Mouse (Mus musculus) embryo, embryonic 11.5 days (tissue): ENCODE measurements at regions not wholly inside any gene's neighbourhood (a gene's known extent, or its start where the extent isn't known, plus 50 kb on each side); places are given as distances from the start of the nearest gene placed in this dataset.

ENCODE experiments used
- DNase-seq: peaks from one replicate; pipeline ENCODE4 v3.0.0-alpha.2; 2012; ENCODE audit warnings: low read depth, low spot score

DNA sequence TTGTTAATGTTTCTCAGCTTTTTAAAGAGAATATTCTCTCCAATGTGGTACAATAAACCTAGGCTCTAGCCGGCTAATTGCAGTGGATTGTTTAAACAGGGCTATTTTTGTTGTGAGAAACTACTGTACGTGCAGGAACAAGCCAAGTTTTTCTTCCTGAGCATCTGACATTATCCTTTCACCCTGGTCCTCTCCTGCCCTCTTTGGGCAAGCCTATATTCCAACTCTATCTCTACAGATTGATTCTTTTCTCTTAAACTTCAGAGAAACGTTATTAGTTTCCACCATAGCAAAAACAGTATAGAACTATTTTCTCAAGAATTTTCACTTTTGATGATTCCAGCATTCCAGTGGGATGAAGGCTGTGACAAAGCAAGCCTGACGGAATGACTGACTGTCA lies 535.2 kb downstream of the Fgf9 start:
- DNase-seq: no peak

DNA sequence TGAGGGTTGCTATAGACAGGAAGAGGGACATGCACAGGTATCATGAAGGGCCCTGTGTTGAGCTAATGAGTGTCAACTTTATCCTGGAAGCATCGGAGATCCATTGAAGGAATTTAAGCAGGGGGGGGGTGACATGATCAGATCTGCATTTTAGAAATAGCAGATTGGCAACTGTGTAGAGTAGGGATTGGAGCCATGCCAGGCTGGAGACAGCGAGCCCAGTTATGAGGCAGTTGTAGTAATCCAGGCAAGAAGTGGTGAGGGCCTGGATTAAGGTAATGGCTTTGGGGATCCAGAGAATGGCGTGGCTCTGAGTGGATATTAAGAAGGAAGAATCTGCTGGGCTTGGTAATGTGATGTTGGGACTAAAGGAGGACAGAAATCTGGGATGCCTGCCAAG lies 528.5 kb downstream of the Fgf9 start:
- DNase-seq: no peak

DNA sequence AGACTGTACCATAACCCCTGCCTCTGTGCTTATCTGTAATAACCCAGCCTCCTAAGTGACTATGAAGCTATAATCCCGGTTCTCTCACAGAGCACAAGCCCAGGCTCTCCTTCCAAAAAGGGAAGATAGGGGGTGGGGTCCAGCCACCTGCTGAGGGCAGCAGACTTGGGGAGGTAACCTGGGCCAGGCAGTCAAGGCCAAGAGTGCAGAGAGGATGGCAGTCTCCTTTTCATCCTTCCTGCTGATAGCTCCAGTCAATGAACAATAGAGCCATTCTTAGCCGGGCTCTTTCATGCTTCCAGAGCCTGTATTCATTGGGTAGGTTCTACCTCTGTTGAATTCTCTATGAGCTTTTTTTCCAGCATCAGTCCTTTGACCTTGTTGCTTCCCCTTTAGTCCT lies 527.5 kb downstream of the Fgf9 start:
- DNase-seq: no peak

DNA sequence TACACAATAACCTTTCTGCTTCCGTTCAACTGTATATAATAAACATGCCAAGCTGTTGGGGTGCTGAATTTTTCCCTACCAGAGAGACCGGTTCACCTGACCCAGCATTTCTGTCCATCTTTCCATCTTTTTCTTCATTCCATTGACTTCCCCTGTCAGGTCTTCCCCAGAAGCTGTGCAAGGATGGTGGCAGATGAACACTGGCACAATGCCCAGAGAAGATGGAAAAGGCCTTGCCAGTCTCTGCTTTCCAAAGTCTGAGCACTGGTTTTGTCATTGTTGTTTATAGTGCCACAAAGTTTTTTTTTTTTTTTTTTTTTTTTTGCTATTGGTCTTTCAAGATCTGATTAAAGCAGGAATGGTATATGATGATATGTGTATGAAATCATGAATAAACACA lies 526.6 kb downstream of the Fgf9 start:
- no peak for DNase-seq

DNA sequence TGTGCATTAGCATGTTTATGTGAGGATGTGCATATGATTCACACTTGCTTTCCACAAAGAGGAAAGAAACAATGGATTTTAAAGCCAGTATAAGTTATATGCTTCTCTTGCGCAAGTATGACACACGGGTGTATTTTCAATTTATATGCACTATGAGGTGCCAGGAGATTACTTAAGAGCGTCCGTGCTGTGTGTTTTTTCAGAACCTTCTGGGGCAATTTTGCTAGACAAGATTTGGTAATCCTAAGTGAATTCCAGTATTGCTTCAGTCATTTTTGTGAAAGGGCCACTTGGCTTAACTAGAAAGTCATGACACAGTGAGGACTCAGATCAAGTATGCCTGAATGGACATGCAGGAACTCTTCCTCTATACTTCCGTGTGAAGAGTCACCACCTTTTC lies 511.5 kb downstream of the Fgf9 start:
- no peak for DNase-seq

DNA sequence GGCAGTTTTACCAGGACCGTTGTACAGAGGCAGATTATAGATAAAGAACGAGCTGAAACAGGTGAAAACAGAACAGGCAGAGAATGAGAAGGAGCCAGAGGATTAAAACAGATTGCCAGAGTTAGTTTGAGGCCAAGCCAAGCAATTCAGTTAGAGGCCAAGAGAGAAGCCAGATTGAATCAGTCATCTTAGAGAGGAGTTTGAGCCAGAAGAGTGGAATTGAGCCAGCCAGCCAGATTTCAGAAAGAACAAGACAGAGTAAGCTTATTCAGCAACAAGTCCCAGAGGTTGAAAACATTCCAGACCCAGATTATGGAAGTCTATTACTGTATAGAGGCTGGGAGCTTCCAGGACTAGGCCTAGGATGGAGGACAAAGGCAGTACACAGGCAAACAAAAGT lies 499.7 kb downstream of the Fgf9 start:
- DNase-seq: no peak

DNA sequence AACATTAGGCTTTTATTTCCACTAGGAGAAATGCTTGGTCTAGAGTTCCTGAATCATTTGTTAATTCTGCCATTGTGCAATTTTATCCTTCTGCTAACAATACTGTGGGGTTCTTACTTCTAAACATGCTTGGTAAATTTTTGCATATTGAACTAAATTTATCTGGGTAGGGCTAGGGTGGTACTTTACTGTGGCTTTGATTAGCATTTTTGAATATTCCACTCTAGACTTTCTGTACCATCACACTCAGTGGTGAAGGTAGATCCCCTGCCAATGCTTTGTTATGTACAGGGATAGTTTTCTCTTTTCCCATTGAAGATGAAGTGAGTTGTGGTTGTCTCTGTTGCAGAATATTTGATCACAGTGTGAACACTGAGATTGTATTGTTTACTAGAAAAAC lies 497.1 kb downstream of the Fgf9 start:
- DNase-seq: no peak

DNA sequence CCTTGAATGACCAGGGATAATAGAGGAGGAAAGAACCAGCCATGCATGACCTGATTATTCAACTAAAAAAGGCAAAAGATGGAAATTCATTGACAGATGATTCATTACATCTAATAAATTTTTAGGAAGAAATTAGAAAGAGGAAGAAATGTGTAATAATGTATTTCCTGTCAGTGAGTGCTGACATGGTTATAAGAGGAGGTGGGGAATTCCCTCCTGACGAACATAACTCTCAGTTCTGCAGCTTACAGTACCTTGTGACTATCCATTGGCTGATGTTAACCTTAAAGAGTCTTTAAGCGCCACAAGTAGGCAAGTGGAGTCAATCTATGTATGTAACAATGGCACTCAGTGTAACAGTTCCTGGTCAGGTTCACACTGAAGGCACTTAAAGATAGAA lies 492.7 kb downstream of the Fgf9 start:
- no peak for DNase-seq

DNA sequence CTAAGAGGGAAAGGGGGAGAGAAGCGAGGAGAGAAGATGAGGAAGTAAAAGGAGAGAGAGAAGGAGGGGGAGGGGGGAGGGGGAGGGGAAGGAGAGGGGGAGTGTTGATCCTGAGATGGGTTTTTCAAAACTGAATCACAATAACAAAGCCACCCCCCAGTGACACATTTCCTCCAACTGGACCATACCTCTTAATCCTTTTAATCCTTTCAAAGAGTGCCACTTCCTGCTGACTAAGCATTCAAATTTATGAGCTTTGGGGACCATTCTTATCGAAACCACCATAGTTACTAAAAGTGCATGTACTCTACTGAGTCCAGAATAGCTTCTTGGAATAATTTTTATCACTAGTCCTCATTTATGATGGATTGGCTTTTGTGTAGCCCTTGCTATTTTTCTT lies 480.4 kb downstream of the Fgf9 start:
- no peak for DNase-seq

DNA sequence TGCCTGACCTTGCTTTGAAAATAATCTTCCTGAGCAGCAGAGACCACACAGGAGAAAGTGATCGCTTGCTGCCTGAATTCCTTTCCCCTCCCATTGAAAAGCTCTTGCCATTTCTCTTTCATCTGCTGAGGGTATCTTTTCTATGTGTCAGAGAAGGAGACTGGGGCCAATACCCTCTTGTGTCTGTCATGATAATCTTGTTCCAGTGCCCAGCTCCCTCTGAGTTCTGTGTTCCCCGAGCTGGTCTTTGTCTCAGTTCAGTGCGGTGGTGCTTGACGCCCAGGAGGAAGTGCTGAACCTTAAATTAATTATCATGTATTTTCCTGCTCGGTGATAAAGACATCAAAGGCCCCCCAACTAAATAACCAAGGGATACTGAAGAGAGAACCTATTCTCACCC lies 475.4 kb downstream of the Fgf9 start:
- no peak for DNase-seq

DNA sequence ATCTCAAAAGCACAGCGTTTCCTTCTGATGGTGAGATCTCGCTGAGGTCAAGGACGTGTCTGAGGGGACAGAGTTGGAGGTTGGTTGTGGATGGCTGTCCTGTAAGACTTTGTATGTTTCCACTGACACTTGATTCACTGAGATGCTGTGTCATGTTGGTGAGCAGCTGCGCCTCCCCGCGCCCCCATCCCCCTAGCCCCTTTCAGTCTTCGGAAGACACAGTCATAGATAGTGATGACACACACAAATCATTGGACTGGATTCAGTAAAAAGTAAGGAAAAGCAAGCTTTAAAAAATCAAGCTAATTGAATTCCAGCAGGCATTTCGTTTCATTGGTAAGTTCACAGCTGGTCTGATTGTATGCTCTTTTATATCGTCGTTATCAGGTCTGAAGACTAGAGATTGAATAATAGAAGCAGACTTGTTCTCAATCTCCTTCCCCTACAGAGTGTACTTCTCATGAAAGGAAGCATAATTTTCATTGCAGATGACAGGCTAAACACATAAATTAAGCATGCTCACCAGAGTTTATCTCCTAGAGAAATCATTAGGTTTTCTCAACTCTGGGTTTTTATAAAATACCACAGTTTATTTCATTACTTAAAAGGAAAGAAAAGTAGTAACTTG lies 472.9 kb downstream of the Fgf9 start:
- DNase-seq: no peak

DNA sequence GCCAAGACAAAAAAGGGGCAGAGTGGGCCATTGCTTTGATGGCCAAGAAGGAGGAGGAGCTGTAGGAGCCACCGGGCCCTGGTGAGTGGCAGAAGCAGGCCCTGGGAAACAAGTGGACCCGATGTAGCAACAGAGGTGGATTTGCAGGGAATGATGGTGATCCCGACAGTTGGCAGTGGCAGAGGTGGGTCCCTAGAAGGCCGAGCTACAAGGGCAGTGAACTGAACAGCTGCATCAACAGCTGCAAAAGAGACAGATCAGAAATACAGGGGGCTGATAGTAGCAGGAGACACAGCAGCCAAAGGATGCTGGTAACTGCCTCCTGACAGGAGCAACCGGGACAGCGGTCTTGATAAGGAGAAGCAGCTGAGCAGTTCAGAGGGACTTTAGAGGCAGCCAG lies 467.8 kb downstream of the Fgf9 start:
- no peak for DNase-seq

DNA sequence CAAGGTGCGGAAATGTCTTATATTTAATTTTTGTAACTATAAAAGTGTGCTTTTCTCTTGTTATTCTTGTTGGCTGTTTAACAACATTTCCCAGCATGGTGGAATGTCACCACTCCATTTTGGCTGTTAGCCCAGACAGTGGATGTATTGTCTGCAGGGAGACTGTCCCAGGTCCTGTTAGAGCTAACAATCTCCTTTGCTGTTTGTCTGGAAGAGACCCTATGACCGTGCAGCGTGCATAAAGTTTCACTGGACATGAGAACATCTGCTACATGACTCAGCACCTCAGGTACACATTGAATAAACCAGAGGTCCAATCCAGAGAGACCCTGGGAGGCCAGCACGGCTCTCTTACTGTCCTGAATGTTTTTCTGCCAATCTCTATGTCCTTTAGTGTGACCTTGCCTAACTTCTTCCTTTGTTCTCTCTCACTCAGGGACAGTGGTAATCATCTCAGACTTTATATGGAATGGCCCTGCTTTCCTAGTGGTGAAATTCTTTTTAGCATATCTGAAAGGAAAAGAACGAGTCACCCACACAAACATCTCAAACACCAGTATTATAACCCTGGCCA lies 450.7 kb downstream of the Fgf9 start:
- no peak for DNase-seq

DNA sequence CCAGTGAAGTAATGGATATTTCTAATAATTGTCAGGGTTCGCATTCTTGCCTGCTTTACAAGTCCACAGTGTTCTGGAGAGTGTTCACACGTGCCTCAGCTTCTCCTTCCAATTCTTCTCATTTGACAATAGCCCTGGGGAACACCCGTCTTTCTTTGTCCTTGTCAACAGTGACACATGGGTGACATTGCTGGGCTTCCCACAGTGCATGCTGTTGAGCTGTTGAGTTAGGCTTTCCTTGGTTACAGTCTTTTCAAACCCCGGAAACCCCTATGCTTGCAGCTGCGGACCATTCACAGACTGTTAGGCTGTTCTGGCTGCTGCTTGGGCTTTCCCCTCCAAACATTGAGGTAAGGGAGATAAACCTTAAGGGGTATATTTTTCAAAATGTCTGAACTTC lies 450.0 kb downstream of the Fgf9 start:
- DNase-seq: no peak

DNA sequence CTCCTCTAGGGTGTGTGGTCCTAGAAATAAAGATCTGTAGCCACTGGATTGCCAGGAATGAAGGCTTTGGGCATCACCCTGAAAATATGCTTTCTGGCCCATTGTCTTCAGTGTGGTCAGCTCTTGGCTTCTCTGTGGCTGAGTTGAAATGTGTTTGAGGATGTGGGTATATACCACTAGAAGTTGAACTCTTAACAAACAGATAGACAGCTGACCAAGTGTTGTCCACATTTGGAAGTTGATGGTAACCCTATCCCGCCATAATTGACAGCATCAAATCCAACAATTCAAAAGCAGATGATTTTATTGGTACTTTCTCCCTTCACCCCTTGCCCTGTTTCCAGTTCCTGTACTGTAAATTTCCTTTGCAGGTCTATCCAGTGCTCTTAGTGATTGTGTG lies 448.7 kb downstream of the Fgf9 start:
- DNase-seq: no peak

DNA sequence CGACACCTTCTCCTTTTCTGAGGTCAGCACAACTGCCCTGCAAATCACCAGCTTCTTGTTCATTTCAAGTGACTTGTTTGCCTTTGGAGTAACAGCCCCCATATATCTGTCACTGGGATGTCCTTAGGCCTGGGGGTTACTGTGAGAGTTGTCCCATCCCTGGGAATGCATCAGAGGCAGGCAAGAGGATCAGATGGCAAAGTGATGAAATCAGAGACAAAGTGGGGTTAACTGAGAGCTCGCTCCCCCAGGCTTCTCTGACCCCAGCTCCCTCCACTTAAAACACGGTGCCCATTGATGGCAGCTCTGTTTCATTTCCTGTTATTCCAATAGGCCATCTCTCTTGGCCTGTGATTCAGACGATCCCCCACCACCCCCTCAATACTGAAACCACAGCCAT lies 446.2 kb downstream of the Fgf9 start:
- DNase-seq: no peak

DNA sequence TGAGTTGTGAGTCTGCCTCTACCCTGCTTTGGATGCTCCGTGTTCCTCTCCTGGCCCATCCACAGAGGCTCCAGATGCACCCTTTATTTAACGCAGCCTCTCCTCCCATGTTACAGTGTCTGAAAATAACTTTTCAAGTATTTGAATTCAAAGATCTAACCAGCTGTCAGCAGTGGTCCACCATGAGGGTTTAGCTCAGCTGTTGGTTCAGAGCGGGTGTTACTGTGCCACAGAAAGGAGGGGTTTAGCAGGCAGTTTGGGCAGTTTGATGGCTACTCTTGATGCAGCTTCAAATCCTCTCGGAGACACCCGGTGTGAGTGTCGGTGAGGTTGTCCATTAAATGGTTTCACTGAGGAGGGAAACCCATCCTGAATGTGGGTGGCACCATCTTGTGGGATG lies 441.8 kb downstream of the Fgf9 start:
- DNase-seq: no peak

DNA sequence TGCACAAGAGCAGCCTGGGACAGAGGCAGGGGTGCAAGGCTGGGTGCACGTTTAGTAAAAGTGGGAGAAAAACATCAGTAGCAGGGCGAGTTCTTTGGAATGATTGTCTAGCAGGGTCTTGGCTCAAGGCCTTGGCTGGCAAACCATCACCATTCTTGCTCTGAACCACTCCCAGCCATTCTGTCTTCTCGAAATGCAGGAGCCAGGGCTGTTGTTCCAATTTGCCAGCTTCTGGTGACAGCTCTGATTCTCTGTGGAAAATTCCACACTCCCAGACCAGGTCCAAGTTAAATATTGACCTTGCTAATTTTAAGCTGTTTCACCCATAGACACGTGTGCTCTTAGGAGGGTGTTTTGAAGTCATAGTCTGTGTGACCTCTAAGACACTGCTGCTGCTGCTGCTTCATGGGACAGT lies 441.2 kb downstream of the Fgf9 start:
- no peak for DNase-seq

DNA sequence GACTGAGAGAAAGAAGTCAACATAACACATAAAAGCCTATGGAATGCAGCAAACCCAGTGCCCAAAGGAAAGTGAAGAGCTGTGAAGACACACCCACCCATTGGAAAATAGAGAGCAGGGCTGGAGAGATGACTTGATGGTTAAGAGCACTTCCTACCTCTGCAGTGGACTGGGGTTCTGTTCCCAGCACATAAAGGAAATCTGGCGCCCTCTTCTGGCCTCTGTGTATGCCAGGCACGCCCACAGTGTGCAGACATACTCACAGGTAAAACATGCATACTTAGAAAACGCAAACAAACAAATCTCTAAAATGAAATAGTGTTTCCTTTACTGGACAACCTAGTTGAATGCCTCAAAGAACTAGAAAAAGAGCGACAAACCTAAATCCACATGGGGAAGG lies 440.4 kb downstream of the Fgf9 start:
- DNase-seq: no peak

DNA sequence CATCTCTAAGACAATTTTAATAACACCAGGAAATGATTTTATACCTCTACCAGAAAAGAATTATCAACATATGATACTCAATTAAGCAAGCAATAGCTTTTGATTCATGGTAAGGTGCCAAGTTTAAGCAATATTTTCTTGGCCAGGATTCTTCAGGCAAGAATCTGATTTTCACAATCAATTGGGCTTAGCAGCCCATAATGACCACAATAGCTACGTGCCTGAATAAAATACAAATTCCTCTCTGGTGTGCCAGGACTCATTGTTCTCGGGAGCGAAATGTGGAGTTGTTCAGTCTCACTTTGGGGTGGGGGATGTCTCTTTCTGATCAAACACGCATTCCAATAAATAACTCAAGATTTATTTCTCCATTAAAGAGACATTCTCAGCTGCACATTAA lies 438.8 kb downstream of the Fgf9 start:
- DNase-seq: no peak

DNA sequence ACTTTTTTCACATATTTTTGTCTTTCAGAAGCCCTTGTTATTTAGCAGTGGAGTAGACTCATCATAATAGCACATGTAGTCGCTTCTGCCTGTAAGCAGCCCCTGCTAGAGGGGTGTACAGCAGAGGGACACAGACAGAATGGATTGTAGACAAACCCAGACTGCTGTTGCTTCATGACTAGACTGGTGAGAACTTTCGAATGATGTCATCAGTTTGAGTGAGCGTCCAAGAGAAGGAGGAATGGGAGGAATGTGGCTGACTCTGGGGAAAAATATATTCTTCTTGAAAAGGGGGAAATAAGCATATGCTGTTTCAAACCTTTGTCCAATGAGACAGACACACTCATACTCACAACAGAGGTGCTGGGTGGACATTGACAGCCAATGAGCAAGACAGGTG lies 436.1 kb downstream of the Fgf9 start:
- DNase-seq: no peak

DNA sequence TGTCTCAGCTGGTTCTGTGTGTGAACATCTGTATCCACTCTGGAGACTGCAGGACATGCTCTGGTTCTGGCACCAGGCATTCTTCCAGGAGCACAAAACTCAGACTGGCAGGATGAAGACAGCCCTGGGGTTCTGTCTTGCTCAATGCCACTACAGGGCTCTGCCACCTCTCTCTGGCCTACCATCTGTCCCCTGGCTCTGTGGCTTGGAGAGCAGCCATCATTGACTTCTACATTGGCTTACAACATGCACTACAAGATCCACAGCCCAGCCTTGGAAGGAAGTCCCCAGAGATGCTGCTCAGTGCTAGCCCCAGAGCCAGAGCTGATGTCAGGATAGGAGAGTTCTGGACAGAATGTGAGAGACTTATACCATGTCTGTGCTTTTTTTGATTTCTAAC lies 435.5 kb downstream of the Fgf9 start:
- no peak for DNase-seq

DNA sequence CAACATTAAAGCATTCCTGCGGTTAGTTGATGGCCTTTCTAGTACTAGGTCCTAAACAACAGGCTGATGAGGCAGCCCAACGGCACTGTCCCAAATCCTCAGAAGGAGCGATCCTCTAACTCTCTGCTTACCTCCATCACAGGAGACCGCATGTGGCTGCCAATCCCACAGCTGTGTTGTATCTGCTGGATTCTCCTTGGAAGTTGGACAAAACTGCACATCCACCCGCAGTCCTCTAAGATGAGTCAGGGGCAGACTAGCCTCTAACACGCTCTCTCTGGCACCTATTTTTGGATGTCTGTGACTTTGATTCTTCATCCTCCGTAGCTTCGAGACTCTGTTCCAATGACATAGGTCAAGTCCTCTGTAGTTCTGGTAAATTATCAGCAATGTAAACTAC lies 432.5 kb downstream of the Fgf9 start:
- DNase-seq: no peak

DNA sequence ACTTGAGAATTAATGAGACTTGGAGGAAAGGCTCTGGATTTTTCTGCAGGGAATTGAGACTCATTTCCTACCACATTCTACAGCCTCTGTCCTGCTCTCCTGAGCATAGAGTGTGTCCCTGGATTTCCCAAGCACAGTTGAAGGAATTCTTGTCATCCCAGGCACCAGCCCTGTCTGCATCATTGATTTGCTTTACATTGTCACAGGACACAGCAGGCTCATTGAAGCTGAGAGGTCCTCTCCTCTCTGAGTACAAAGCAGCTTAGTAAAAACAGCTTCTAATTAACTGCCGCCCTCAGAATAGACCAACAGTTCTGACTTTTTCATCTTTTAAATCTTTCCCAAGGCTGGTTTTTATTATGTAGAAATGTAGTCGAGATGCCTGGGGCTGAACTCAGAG lies 429.7 kb downstream of the Fgf9 start:
- no peak for DNase-seq
